Mouse (Mus musculus) heart, embryonic 16.5 days (tissue): ENCODE measurements around the gene Trim39. TPM values are rescaled to one million over a fixed set of nuclear protein-coding genes. Genes with fewer than 3 reads are reported as not detected.
A peak's percentile ranks its signal among the peaks of the same experiment; 100 is the strongest.
"Not testable (repeated sequence)": the region's sequence is repeated elsewhere in the genome, so short reads cannot be mapped to it uniquely, and the experiment has no call there.

Source experiments
- ATAC-seq: fragments of 200-750 bp; cut with Nextera tagmentation; replicated peaks from 2 replicates; pipeline ENCODE4 v1.8.0; 2017; ENCODE audit warnings: moderate number of reproducible peaks; ENCODE audit not compliant: insufficient read depth, low FRiP score; ENCODE audit errors: extremely low read depth
- H3K27ac ChIP-seq: fragments of 300-500 bp; sonication (generic); 2 replicates; pipeline ENCODE4 v1.5.1; 2014; ENCODE audit warnings: mild to moderate bottlenecking, low read length, control low read depth, moderate library complexity
- H3K27me3 ChIP-seq: fragments of 300-500 bp; sonication (generic); 2 replicates; pipeline ENCODE4 v1.6.1; 2014; ENCODE audit warnings: low read length, mixed read lengths; ENCODE audit not compliant: control insufficient read depth, insufficient read depth
- H3K36me3 ChIP-seq: fragments of 300-500 bp; sonication (generic); 2 replicates; pipeline ENCODE4 v1.6.1; 2014; ENCODE audit not compliant: control insufficient read depth, insufficient read depth
- H3K4me1 ChIP-seq: fragments of 300-500 bp; sonication (generic); 2 replicates; pipeline ENCODE4 v1.6.1; 2014; ENCODE audit warnings: low read length, mixed read lengths; ENCODE audit not compliant: control insufficient read depth, insufficient read depth
- H3K4me2 ChIP-seq: fragments of 300-500 bp; sonication (generic); 2 replicates; pipeline ENCODE4 v1.6.1; 2014; ENCODE audit warnings: low read depth, mild to moderate bottlenecking, control low read depth, low read length
- H3K4me3 ChIP-seq: fragments of 300-500 bp; sonication (generic); 2 replicates; pipeline ENCODE4 v1.5.1; 2014; ENCODE audit warnings: mild to moderate bottlenecking, control low read depth, low read length
- H3K9ac ChIP-seq: fragments of 300-500 bp; sonication (generic); 2 replicates; pipeline ENCODE4 v1.6.1; 2014; ENCODE audit warnings: low read length, control low read depth
- H3K9me3 ChIP-seq: fragments of 300-500 bp; sonication (generic); replicated peaks from 2 replicates; pipeline ENCODE4 v1.6.1; 2016; ENCODE audit warnings: low read length; ENCODE audit not compliant: control insufficient read depth
- WGBS: fragments of 180-500 bp; shearing (Covaris S2); extraction: QIAGEN DNeasy Blood & Tissue Kit; methylation state at CpG from one replicate; pipeline ENCODE4 v1.1.7; 2014; 5-methylcytosine and 5-hydroxymethylcytosine counted together
- polyA plus RNA-seq: library from polyadenylated mRNA; unstranded; fragments of >200 nt; fragmentation: Nextera tagmentation; extraction: Ambion mirVana; gene quantifications from 2 replicates; pipeline ENCODE4 v1.2.1, GENCODE M21; 2015

The Trim39 gene
- polyA plus RNA-seq: 10.4 and 10.7 TPM in 2 replicates

DNA sequence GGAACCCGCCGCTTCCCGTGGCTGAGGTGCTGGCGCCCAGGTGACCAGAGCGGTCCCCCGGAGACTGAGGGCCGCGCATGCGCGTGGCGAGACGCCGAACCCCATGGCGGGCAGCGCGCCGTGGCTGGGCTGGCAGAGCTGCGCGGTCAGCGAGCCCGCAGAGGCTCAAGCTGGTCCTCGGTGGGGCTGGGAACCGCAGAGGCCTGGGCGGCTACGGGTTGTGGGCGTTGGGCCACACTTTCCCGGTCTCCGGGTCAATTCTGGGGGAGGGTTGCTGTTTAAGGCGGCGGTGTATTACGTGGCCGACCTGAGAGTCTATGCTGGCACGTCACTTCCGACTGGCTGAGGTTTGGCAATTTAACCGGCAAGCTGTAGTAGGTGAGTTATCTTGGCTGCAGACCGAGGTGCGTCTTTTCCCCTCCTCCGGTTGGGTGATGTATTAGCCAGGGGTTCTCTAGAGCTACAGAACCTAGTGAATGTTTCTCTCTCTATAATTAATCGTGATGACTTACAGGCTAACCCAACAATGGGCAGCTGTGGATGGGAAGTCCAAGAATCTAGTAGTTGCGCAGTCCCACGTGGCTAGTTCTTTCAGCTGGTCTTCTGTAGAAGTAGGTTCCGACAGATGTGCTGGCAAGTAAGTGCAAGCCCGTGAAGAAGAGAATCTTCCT, at the start of gene Trim39:
Trim39 (minus strand) TSS at position 662 of the 671 bp plus-strand sequence.
- H3K36me3 ChIP-seq: peaks cover 16% of the 10 kb centered on the region
- WGBS: under 1% methylated on average over 43 of the region's 43 CpGs
- H3K27ac ChIP-seq: peak within 1 kb of the TSS; percentile 86
- H3K27me3 ChIP-seq: no peaks in the 10 kb centered on the region
- peak within 1 kb of the TSS; percentile 90 for H3K4me2 ChIP-seq
- peak; percentile 78 for ATAC-seq
- H3K4me1 ChIP-seq: peaks cover 21% of the 10 kb centered on the region
- H3K9ac ChIP-seq: peak within 1 kb of the TSS; percentile 97
- peak within 1 kb of the TSS; percentile 88 for H3K4me3 ChIP-seq
- no peaks in the 10 kb centered on the region for H3K9me3 ChIP-seq

DNA sequence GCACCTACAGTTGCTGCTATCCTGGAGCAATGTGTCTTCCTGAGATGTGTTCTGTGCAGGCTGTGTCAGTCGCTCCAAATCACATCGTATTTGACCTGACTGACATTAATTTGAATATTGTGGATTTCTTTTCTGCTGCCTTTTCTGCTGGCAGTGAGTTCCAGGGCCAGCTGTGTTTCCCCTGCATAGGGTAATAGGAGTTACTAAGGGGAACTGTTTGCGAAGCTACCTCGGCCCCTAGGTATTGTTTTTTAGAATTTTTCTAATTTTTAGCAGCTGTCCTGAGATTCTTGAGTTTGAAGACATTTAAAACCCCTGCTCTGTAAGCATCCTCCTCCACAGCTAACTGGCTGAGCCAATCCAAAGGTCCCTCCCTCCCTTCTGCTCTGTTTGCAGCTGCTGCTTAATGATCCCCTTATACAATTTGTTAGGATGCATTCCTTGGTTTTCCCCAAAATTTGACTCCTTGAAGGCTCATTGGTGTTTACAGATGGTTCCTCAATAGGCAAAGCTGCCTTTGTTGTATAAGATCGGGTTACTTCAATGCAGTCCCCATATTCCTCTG, 43.7 kb upstream of the Trim39 start:
- Histone ChIP-seq H3K27me3 (peaks cover 2% of the 10 kb centered on the region; the same call in 1 of the 2 replicates), H3K9ac (peak overlapping the region; percentile 46; the same call in 1 of the 2 replicates), H3K36me3 (no peaks in the 10 kb centered on the region), H3K9me3 (no peaks in the 10 kb centered on the region), H3K4me2 (peak overlapping the region; percentile 96), H3K4me1 (no peaks in the 10 kb centered on the region; the same call in 1 of the 2 replicates), H3K27ac (no peak overlapping the region), H3K4me3 (peak overlapping the region; percentile 66)
- 39% methylated on average over 5 of the region's 5 CpGs for WGBS
- no peak for ATAC-seq

DNA sequence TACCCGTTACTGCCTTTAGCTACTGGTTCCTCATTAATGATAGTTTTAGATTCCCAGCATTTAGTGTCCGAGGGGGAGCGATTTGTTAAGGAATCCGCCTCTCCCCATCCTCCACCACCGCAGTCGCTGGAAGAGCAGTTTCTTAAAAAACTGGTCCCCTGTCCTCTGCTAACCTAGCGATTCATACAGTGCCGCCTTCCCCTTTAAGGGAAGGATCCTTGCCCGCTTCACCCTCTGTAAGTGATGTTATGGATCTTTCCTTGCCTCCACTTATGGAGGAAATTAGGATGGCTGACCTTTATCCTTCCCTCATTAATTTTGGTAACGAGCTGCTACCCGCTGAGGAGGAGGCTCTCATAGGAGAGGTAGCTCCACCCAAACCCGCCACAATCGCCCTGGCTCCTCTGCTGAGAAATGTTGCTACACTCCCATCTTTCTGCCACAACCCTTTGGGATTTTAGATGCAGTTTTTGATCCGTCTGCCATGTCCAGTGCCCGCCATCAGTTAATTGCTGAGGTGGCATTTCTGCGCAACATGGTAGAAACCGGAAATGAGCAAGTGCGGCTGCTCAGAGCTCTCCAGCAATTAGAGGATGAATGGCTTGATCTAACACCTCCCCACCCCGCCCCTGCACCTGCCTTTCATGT, 43.1 kb upstream of the Trim39 start:
- WGBS: 1% methylated on average over 19 of the region's 19 CpGs
- Histone ChIP-seq H3K27ac (no peak overlapping the region), H3K4me1 (no peaks in the 10 kb centered on the region; the same call in 1 of the 2 replicates), H3K9me3 (no peaks in the 10 kb centered on the region), H3K36me3 (no peaks in the 10 kb centered on the region), H3K4me3 (peak overlapping the region; percentile 66), H3K4me2 (peak overlapping the region; percentile 96), H3K9ac (peak overlapping the region; percentile 46), H3K27me3 (peaks cover 2% of the 10 kb centered on the region; the same call in 1 of the 2 replicates)
- ATAC-seq: peak; percentile 55; the same call in 1 of the 2 replicates

DNA sequence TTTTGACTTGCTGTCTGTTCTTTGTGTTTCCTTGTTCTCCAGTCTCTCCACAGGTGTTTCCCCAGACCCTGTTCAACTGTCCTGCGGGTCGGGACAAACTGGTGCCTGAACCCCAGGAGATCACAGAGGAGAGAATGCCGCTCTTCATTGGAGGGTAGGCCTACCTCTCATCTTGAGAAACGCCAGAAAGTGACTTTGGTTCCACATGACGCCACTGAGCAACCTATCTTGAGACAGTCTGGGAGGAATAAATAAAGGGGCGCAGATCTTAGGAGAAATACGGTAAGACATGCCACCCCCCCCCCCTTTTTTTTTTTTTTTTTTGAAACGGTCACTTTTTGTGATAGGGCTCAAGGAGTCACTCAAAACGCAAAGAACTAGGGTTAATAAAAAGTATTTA, 42.5 kb upstream of the Trim39 start:
- peak overlapping the region; percentile 66 for H3K4me3 ChIP-seq
- WGBS: 4% methylated on average over 9 of the region's 9 CpGs
- H3K9me3 ChIP-seq: no peaks in the 10 kb centered on the region
- H3K4me1 ChIP-seq: no peaks in the 10 kb centered on the region; the same call in 1 of the 2 replicates
- peak overlapping the region; percentile 96 for H3K4me2 ChIP-seq
- no peak overlapping the region for H3K9ac ChIP-seq
- no peak for ATAC-seq
- no peaks in the 10 kb centered on the region for H3K36me3 ChIP-seq
- H3K27me3 ChIP-seq: peaks cover 2% of the 10 kb centered on the region; the same call in 1 of the 2 replicates
- H3K27ac ChIP-seq: no peak overlapping the region

DNA sequence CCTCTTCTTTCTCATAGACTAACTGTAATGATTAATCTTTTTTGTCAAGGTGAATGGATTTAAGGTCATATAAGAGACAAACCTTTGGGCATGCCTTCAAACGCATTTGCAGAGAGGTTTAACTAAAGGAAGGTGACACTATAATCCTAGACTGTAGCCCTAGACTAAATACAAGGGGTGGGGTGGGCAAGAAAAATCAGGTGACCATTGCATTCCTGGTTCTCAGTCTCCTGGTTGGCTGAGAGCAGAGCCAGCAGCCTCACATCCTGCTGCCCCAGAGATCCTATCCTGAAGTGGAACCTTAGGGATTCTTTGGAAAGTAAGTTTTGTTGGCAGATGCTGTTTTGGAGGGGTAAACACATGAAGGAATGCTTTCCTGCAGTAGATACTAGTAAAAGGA, 37.2 kb upstream of the Trim39 start:
- 36% methylated on average over 1 of the region's 1 CpGs for WGBS

DNA sequence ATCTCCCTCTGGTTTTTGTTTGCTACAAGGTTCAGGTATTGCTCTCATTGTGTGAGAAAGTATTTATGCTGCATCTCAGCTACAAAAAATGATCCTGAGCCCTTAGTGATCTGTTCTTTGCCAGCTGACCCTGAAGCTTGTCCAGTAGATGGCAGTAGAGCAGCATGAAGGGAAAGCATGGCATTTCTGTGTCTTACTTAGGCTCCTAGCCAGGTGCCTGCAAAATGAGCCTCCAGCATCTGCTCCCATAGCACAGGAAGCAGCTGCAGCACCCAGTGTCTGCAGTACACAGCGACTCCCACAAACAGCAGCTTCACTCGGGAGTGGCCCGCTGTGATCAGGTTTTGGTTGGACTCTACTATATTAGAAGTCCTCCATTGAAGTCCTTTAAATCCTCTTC, 36.8 kb upstream of the Trim39 start:
- H3K27me3 ChIP-seq, H3K9ac ChIP-seq, H3K4me1 ChIP-seq, H3K36me3 ChIP-seq, H3K9me3 ChIP-seq, ATAC-seq, H3K27ac ChIP-seq, H3K4me2 ChIP-seq, H3K4me3 ChIP-seq: not testable (repeated sequence)
- WGBS: 1% methylated on average over 3 of the region's 3 CpGs

More for the DNA sequence above, 37.2 kb upstream of the Trim39 start:
- no peak for ATAC-seq
- Histone ChIP-seq H3K9me3 (no peaks in the 10 kb centered on the region), H3K36me3 (no peaks in the 10 kb centered on the region), H3K4me1 (no peaks in the 10 kb centered on the region), H3K27ac (no peak overlapping the region), H3K9ac (no peak overlapping the region), H3K27me3 (no peaks in the 10 kb centered on the region), H3K4me2 (no peak overlapping the region), H3K4me3 (no peak overlapping the region)

DNA sequence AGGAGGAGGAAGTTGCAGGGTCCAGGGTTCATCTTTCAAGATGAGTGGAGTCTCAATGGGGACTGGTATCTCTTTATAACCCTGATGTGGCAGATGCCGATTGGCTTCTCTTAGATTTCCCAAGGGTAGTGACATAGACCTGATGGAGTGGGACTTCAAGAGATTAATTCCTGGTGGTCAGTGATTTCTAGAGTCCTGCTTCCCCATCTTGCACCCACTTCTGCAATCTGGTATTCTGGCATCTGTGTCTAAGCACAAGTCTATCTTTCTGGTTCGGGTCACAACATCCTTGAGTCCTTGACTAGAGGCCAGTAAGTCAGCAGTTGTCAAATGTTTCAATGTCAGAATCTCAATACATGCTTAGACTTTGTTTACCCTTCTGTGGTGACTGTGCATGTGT, 14.3 kb upstream of the Trim39 start, which contains the start of gene H2-M10.2:
H2-M10.2 (minus strand) TSS at position 101 of the 400 bp plus-strand sequence.
- WGBS: 88% methylated on average over 2 of the region's 2 CpGs
- H3K9me3 ChIP-seq: no peaks in the 10 kb centered on the region; the same call in none of the 2 replicates
- H3K9ac ChIP-seq: no peak within 1 kb of the TSS
- no peaks in the 10 kb centered on the region for H3K27me3 ChIP-seq
- no peak within 1 kb of the TSS for H3K4me2 ChIP-seq
- no peak within 1 kb of the TSS for H3K27ac ChIP-seq
- no peaks in the 10 kb centered on the region for H3K4me1 ChIP-seq
- no peak for ATAC-seq
- H3K4me3 ChIP-seq: no peak within 1 kb of the TSS
- H3K36me3 ChIP-seq: peaks cover 7% of the 10 kb centered on the region; the same call in 1 of the 2 replicates

DNA sequence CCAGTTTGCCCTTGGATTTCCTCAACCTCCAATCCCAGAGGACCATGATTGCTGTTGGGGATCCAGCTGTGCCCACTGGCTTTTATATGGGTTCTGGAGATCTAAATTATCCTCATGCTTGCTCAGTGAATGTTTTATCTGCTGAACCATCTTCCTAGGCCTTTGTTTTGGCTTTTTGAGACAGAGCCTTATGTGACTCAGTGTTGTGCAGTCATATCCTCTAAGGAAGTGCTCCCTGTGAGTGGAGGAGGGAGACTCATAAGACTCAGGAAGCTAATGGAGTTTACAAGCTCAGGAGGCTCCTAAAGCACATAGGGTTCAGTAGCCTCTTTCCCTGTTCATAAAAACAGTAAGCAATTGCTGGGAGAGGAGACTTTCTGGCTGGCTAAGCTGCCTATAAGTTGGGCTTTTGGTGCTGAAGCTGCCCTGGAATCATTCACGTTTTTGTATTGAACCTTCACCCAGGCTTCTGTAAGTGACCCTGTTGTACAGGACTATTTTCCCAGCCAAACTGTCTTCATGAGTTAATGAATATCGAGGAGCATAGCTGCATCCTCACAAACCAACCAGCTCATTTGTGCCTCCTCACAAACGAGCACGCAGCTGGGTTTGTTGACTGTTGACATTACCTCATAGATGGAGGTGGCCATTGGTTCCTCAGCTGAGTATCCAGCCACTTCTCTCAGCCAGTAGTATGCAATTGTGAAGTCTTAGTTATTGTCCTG, 9.6 kb upstream of the Trim39 start:
- no peaks in the 10 kb centered on the region for H3K27me3 ChIP-seq
- 93% methylated on average over 4 of the region's 4 CpGs for WGBS

More for the DNA sequence above, 9.6 kb upstream of the Trim39 start:
- no peak overlapping the region for H3K9ac ChIP-seq
- no peak overlapping the region for H3K4me3 ChIP-seq
- no peak for ATAC-seq
- no peak overlapping the region for H3K4me2 ChIP-seq
- H3K36me3 ChIP-seq: peaks cover 23% of the 10 kb centered on the region
- H3K27ac ChIP-seq: no peak overlapping the region
- no peaks in the 10 kb centered on the region; the same call in none of the 2 replicates for H3K9me3 ChIP-seq
- no peaks in the 10 kb centered on the region for H3K4me1 ChIP-seq
